Mouse (Mus musculus): Measurements from ENCODE around the gene Tor2a. TPM values are rescaled to one million over a fixed set of nuclear protein-coding genes. Genes with fewer than 3 reads are reported as not detected.
A peak's percentile ranks its signal among the peaks of the same experiment; 100 is the strongest.

Tor2a gene
- polyA plus RNA-seq, 1 experiment: 72.5 TPM

- WGBS: 74% methylated on average over 7 of the region's 7 CpGs
- TF ChIP-seq CTCF (conservative IDR thresholded peaks at IDR 0.05; ENCODE audit: insufficient read depth, insufficient read length, low read depth, low read length) (no peak), POLR2A (IDR thresholded peaks at IDR 0.05; ENCODE audit: low read depth, low read length) (no peak)
- Histone ChIP-seq H3K27ac (ENCODE audit: insufficient read depth, low read depth, low read length) (no peak overlapping the region), H3K4me1 (ENCODE audit: control insufficient read depth, insufficient read depth, low read length) (no peaks in the 10 kb centered on the region), H3K27me3 (replicated peaks; ENCODE audit: control insufficient read depth, insufficient read depth, low read length) (no peaks in the 10 kb centered on the region), H3K36me3 (ENCODE audit: control insufficient read depth, insufficient read depth, low read length) (peaks cover 1% of the 10 kb centered on the region; the same call in 1 of the 2 replicates), H3K4me3 (ENCODE audit: insufficient read depth, low read depth, low read length) (no peak overlapping the region)
- DNase-seq: no peak
Observed at GRCm38 (mm10) chr2:32750199-32750598, 6.8 kb upstream of the Tor2a start.

DNA sequence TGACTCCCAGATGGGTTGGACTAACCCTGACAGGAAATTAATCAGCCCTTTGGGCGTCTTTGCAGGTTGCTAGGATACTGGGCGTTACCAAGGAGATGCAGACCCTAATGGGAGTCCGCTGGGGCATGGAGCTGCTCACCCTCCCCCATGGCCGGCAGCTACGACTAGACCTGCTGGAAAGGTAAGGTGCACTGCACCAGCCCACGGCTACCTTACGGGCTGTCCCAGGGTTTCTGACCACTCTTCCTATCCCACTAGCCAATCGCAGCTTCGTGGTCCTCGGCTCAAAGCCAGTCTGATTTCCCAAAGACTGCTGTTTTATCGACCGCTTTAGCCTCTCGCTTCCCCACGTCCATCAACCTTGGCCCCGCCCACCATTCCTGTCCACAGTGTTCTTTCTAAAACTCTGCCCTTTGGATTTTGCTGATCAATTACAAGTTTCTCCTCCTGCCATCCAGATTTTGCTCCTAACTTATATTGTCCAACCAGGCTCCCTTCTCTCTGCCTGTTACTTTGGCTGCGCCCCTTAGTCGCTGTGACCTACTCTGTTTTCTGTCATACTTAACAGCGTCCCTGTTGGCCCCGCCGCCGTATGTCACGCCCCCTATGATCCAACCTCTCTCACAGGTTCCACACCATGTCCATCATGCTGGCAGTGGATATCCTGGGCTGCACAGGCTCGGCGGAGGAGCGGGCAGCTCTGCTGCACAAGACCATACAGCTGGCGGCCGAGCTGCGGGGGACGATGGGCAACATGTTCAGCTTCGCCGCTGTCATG is 6.0 kb upstream of the Tor2a start:
- Histone ChIP-seq H3K4me1 (ENCODE audit: control insufficient read depth, insufficient read depth, low read length) (no peaks in the 10 kb centered on the region), H3K27me3 (replicated peaks; ENCODE audit: control insufficient read depth, insufficient read depth, low read length) (no peaks in the 10 kb centered on the region), H3K36me3 (ENCODE audit: control insufficient read depth, insufficient read depth, low read length) (peaks cover 1% of the 10 kb centered on the region; the same call in 1 of the 2 replicates)

GRCm38 (mm10) chr2:32751665-32752033 is 5.4 kb upstream of the Tor2a start:
- peak overlapping the region; percentile 13; the same call in 1 of the 2 replicates for H3K27ac ChIP-seq (ENCODE audit: insufficient read depth, low read depth, low read length)
- 24% methylated on average over 10 of the region's 10 CpGs for WGBS
- DNase-seq: no peak
- no peak for TF ChIP-seq CTCF (conservative IDR thresholded peaks at IDR 0.05; ENCODE audit: insufficient read depth, insufficient read length, low read depth, low read length)
- no peak for TF ChIP-seq POLR2A (IDR thresholded peaks at IDR 0.05; ENCODE audit: low read depth, low read length)
- H3K4me3 ChIP-seq (ENCODE audit: insufficient read depth, low read depth, low read length): peak overlapping the region; percentile 43
- no peaks in the 10 kb centered on the region for H3K27me3 ChIP-seq (replicated peaks; ENCODE audit: control insufficient read depth, insufficient read depth, low read length)
- no peaks in the 10 kb centered on the region; the same call in 1 of the 2 replicates for H3K4me1 ChIP-seq (ENCODE audit: control insufficient read depth, insufficient read depth, low read length)
- peaks cover 1% of the 10 kb centered on the region; the same call in 1 of the 2 replicates for H3K36me3 ChIP-seq (ENCODE audit: control insufficient read depth, insufficient read depth, low read length)

More for the DNA sequence above, 6.0 kb upstream of the Tor2a start:
- peak overlapping the region; percentile 37; the same call in 1 of the 2 replicates for H3K27ac ChIP-seq (ENCODE audit: insufficient read depth, low read depth, low read length)
- WGBS: 26% methylated on average over 31 of the region's 31 CpGs
- no peak for TF ChIP-seq CTCF (conservative IDR thresholded peaks at IDR 0.05; ENCODE audit: insufficient read depth, insufficient read length, low read depth, low read length)
- no peak for TF ChIP-seq POLR2A (IDR thresholded peaks at IDR 0.05; ENCODE audit: low read depth, low read length)
- DNase-seq: peak; percentile 93
- H3K4me3 ChIP-seq (ENCODE audit: insufficient read depth, low read depth, low read length): peak overlapping the region; percentile 43

GRCm38 (mm10) chr2:32752181-32752580 is 4.9 kb upstream of the Tor2a start:
- no peaks in the 10 kb centered on the region; the same call in 1 of the 2 replicates for H3K4me1 ChIP-seq (ENCODE audit: control insufficient read depth, insufficient read depth, low read length)
- WGBS: 65% methylated on average over 10 of the region's 10 CpGs
- DNase-seq: no peak
- H3K27me3 ChIP-seq (replicated peaks; ENCODE audit: control insufficient read depth, insufficient read depth, low read length): no peaks in the 10 kb centered on the region
- TF ChIP-seq POLR2A (IDR thresholded peaks at IDR 0.05; ENCODE audit: low read depth, low read length) (no peak), CTCF (conservative IDR thresholded peaks at IDR 0.05; ENCODE audit: insufficient read depth, insufficient read length, low read depth, low read length) (peak; percentile 44)
- H3K4me3 ChIP-seq (ENCODE audit: insufficient read depth, low read depth, low read length): no peak overlapping the region
- H3K36me3 ChIP-seq (ENCODE audit: control insufficient read depth, insufficient read depth, low read length): peaks cover 1% of the 10 kb centered on the region; the same call in 1 of the 2 replicates
- H3K27ac ChIP-seq (ENCODE audit: insufficient read depth, low read depth, low read length): no peak overlapping the region

DNA sequence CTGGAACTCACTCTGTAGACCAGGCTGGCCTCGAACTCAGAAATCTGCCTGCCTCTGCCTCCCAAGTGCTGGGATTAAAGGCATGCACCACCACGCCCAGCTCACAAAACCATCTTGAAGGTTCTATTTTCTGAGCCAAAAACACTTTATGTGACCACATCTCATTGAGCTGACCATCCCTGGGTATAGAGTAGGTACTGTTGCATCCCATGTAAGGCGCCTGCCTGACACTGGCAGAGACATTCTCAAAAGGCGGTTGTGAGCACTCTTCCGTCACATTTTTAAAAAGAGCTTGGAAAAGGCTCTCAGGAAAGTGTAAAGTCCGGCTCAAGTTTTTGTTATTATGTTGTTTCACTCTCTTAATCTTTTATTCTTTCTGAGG is 369 bp upstream of the Tor2a start:
- Histone ChIP-seq H3K36me3 (ENCODE audit: control insufficient read depth, insufficient read depth, low read length) (peaks cover 1% of the 10 kb centered on the region; the same call in 1 of the 2 replicates), H3K27ac (ENCODE audit: insufficient read depth, low read depth, low read length) (no peak overlapping the region; the same call in 1 of the 2 replicates), H3K27me3 (replicated peaks; ENCODE audit: control insufficient read depth, insufficient read depth, low read length) (no peaks in the 10 kb centered on the region), H3K4me3 (ENCODE audit: insufficient read depth, low read depth, low read length) (no peak overlapping the region), H3K4me1 (ENCODE audit: control insufficient read depth, insufficient read depth, low read length) (peaks cover 5% of the 10 kb centered on the region)
- no peak for TF ChIP-seq POLR2A (IDR thresholded peaks at IDR 0.05; ENCODE audit: low read depth, low read length)
- TF ChIP-seq CTCF (conservative IDR thresholded peaks at IDR 0.05; ENCODE audit: insufficient read depth, insufficient read length, low read depth, low read length): no peak
- no peak for DNase-seq
- WGBS: 33% methylated on average over 6 of the region's 6 CpGs

DNA sequence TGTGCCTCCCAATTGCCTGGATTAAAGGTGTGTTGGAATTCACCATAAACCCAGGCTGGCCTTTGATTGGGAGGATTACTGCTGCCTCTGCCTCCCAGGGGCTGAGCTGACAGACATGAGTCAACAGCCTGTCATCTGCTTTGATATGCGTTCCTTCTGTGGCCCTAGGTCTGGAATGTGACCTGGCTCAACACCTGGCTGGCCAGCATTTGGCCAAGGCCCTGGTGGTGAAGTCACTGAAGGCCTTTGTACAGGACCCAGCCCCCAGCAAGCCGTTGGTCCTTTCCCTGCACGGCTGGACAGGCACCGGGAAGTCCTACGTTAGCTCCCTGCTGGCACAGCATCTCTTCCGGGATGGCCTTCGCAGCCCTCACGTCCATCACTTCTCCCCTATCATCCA is 1.5 kb downstream of the Tor2a start:
- Histone ChIP-seq H3K27me3 (replicated peaks; ENCODE audit: control insufficient read depth, insufficient read depth, low read length) (no peaks in the 10 kb centered on the region), H3K4me3 (ENCODE audit: insufficient read depth, low read depth, low read length) (no peak overlapping the region), H3K4me1 (ENCODE audit: control insufficient read depth, insufficient read depth, low read length) (peaks cover 5% of the 10 kb centered on the region), H3K36me3 (ENCODE audit: control insufficient read depth, insufficient read depth, low read length) (no peaks in the 10 kb centered on the region; the same call in 1 of the 2 replicates), H3K27ac (ENCODE audit: insufficient read depth, low read depth, low read length) (peak overlapping the region; percentile 18; the same call in 1 of the 2 replicates)
- TF ChIP-seq CTCF (conservative IDR thresholded peaks at IDR 0.05; ENCODE audit: insufficient read depth, insufficient read length, low read depth, low read length): no peak
- no peak for TF ChIP-seq POLR2A (IDR thresholded peaks at IDR 0.05; ENCODE audit: low read depth, low read length)
- peak; percentile 54 for DNase-seq
- 39% methylated on average over 8 of the region's 8 CpGs for WGBS

DNA sequence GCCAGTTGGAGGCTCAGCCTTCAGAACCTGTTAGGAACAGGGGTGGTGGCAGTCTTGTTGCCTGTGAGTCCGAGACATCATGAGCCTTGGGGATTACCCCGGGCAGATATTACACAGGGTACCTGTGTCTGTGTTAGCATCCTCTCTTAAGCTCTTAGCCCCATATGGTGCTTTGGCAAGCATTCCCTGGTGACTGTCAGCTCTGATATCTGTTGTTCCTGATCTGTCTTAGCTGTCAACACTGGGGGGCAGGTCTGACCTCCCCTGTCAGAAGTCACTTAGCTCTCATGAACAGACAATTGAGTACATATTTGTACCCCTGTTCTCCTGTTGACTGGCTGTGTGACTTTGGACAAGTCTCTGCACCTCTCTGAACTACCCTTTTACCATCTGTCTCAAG is 2.0 kb downstream of the Tor2a start:
- TF ChIP-seq POLR2A (IDR thresholded peaks at IDR 0.05; ENCODE audit: low read depth, low read length) (no peak), CTCF (conservative IDR thresholded peaks at IDR 0.05; ENCODE audit: insufficient read depth, insufficient read length, low read depth, low read length) (no peak)
- WGBS: 94% methylated on average over 2 of the region's 2 CpGs
- H3K27me3 ChIP-seq (replicated peaks; ENCODE audit: control insufficient read depth, insufficient read depth, low read length): no peaks in the 10 kb centered on the region
- H3K4me1 ChIP-seq (ENCODE audit: control insufficient read depth, insufficient read depth, low read length): peaks cover 5% of the 10 kb centered on the region
- H3K27ac ChIP-seq (ENCODE audit: insufficient read depth, low read depth, low read length): peak overlapping the region; percentile 18; the same call in 1 of the 2 replicates
- no peak overlapping the region for H3K4me3 ChIP-seq (ENCODE audit: insufficient read depth, low read depth, low read length)
- DNase-seq: no peak
- H3K36me3 ChIP-seq (ENCODE audit: control insufficient read depth, insufficient read depth, low read length): no peaks in the 10 kb centered on the region; the same call in 1 of the 2 replicates
